Mouse (Mus musculus) embryonic fibroblast, embryonic 13.5 days (primary cell): Measurements from ENCODE around the gene Aldh4a1.

Experiments
- CTCF ChIP-seq: IDR thresholded peaks from 2 replicates; pipeline ENCODE4 v1.5.1; 2011; ENCODE audit warnings: mild to moderate bottlenecking, control low read depth, low read length, moderate library complexity, borderline replicate concordance; ENCODE audit not compliant: insufficient read depth
- POLR2A ChIP-seq: IDR thresholded peaks from 2 replicates; pipeline ENCODE4 v1.6.1; 2011; ENCODE audit warnings: low read depth, mild to moderate bottlenecking, control low read depth, low read length, moderate library complexity

GRCm38 (mm10) chr4:139583629-139584245, 38.9 kb upstream of the Aldh4a1 start:
- no peak for TF ChIP-seq POLR2A
- TF ChIP-seq CTCF, result no peak
